Mouse (Mus musculus): ENCODE measurements around the gene Gbp5. TPM values are rescaled to one million over a fixed set of nuclear protein-coding genes. Genes with fewer than 3 reads are reported as not detected.

Gene Gbp5
- total and polyA plus RNA-seq, 3 experiments = 0.03 TPM; not detected in 2

GRCm38 (mm10) chr3:142529597-142529996 is 35.8 kb downstream of the Gbp5 start:
- Histone ChIP-seq H3K27ac (ENCODE audit: control insufficient read depth, low read depth, low read length) (no peak overlapping the region), H3K79me2 (ENCODE audit: control insufficient read depth, insufficient read depth, low read length, poor library complexity) (no peaks in the 10 kb centered on the region; the same call in 1 of the 2 replicates), H3K4me3 (ENCODE audit: control insufficient read depth in 1 of 2, insufficient read depth in 1 of 2, low read depth in 2 of 2, low read length in 2 of 2) (peak overlapping the region; percentile 90 to 91), H3K27me3 (ENCODE audit: control insufficient read depth in 1 of 2, insufficient read depth in 2 of 2, low read length in 2 of 2) (no peaks in the 10 kb centered on the region), H3K4me1 (ENCODE audit: control insufficient read depth in 1 of 2, insufficient read depth in 2 of 2, low read length in 2 of 2) (no peaks in the 10 kb centered on the region), H3K9ac (ENCODE audit: control insufficient read depth, low read depth, low read length, poor library complexity, severe bottlenecking) (peak overlapping the region; percentile 64), H3K36me3 (ENCODE audit: control insufficient read depth in 1 of 2, insufficient read depth in 2 of 2, low read length in 2 of 2) (peaks cover 0 to 3% of the 10 kb centered on the region in 2 experiments; a peak in 2 of 4 replicates), H3K9me3 (replicated peaks; ENCODE audit: insufficient read depth, low read length) (no peaks in the 10 kb centered on the region)
- no peak for TF ChIP-seq HCFC1 (IDR thresholded peaks at IDR 0.05; ENCODE audit: low read depth, low read length)
- TF ChIP-seq ZNF384 (IDR thresholded peaks at IDR 0.05; ENCODE audit: low read depth, low read length) = peak; percentile 83
- no peak for DNase-seq (ENCODE audit: low read depth, low spot score)

GRCm38 (mm10) chr3:142530087-142530953 is 36.5 kb downstream of the Gbp5 start, which contains the start of gene Gbp7:
TSS of gene Gbp7 (plus strand) at chr3:142530342.
- TF ChIP-seq ETS1 (IDR thresholded peaks at IDR 0.05; ENCODE audit: low read depth, low read length) (peak; percentile 86), KAT2A (conservative IDR thresholded peaks at IDR 0.05; ENCODE audit: low read depth, low read length) (no peak), ZMIZ1 (IDR thresholded peaks at IDR 0.05; ENCODE audit: low read depth, low read length) (no peak), SIN3A (IDR thresholded peaks at IDR 0.05; ENCODE audit: low read length) (peak; percentile 74)

GRCm38 (mm10) chr3:142531595-142531994 is 37.8 kb downstream of the Gbp5 start:
- DNase-seq (ENCODE audit: low read depth, low spot score) = peak; percentile 7
- Histone ChIP-seq H3K36me3 (ENCODE audit: control insufficient read depth in 1 of 2, insufficient read depth in 2 of 2, low read length in 2 of 2) (peaks cover 0 to 3% of the 10 kb centered on the region in 2 experiments; a peak in 2 of 4 replicates), H3K9me3 (replicated peaks; ENCODE audit: insufficient read depth, low read length) (no peaks in the 10 kb centered on the region), H3K4me3 (ENCODE audit: control insufficient read depth in 1 of 2, insufficient read depth in 1 of 2, low read depth in 2 of 2, low read length in 2 of 2) (no peak overlapping the region), H3K9ac (ENCODE audit: control insufficient read depth, low read depth, low read length, poor library complexity, severe bottlenecking) (no peak overlapping the region), H3K79me2 (ENCODE audit: control insufficient read depth, insufficient read depth, low read length, poor library complexity) (no peaks in the 10 kb centered on the region; the same call in 1 of the 2 replicates), H3K4me1 (ENCODE audit: control insufficient read depth in 1 of 2, insufficient read depth in 2 of 2, low read length in 2 of 2) (no peaks in the 10 kb centered on the region), H3K27me3 (ENCODE audit: control insufficient read depth in 1 of 2, insufficient read depth in 2 of 2, low read length in 2 of 2) (no peaks in the 10 kb centered on the region), H3K27ac (ENCODE audit: control insufficient read depth, low read depth, low read length) (no peak overlapping the region)
- TF ChIP-seq JUND (IDR thresholded peaks at IDR 0.05; ENCODE audit: low read depth, low read length) (no peak), POLR2AphosphoS2 (IDR thresholded peaks at IDR 0.05; ENCODE audit: low read length) (no peak), MAX (IDR thresholded peaks at IDR 0.05; ENCODE audit: low read length) (peak; percentile 41; the same call in 1 of the 2 replicates), ZNF384 (IDR thresholded peaks at IDR 0.05; ENCODE audit: low read depth, low read length) (no peak), MXI1 (IDR thresholded peaks at IDR 0.05; ENCODE audit: low read depth, low read length) (no peak), USF2 (IDR thresholded peaks at IDR 0.05; ENCODE audit: borderline replicate concordance in 1 of 2, insufficient read depth in 1 of 2, low read depth in 1 of 2, low read length in 2 of 2) (0 out of 4 replicates have a peak, but pooled peaks of 1 of the 2 experiments have one; percentile 5), MAZ (IDR thresholded peaks at IDR 0.05; ENCODE audit: low read depth, low read length) (no peak), ETS1 (IDR thresholded peaks at IDR 0.05; ENCODE audit: low read depth, low read length) (no peak), USF1 (IDR thresholded peaks at IDR 0.05; ENCODE audit: low read depth, low read length) (peak; percentile 74)

More at GRCm38 (mm10) chr3:142530087-142530953, 36.5 kb downstream of the Gbp5 start, which contains the start of gene Gbp7:
- Histone ChIP-seq H3K4me3 (ENCODE audit: control insufficient read depth in 1 of 2, insufficient read depth in 1 of 2, low read depth in 2 of 2, low read length in 2 of 2) (peak within 1 kb of the TSS; percentile 90 to 91), H3K9me3 (replicated peaks; ENCODE audit: insufficient read depth, low read length) (no peaks in the 10 kb centered on the region), H3K36me3 (ENCODE audit: control insufficient read depth in 1 of 2, insufficient read depth in 2 of 2, low read length in 2 of 2) (peaks cover 0 to 3% of the 10 kb centered on the region in 2 experiments; a peak in 2 of 4 replicates), H3K9ac (ENCODE audit: control insufficient read depth, low read depth, low read length, poor library complexity, severe bottlenecking) (peak within 1 kb of the TSS; percentile 64), H3K27ac (ENCODE audit: control insufficient read depth, low read depth, low read length) (0 out of 2 replicates have a peak within 1 kb of the TSS, but pooled peaks have one; percentile 25), H3K4me1 (ENCODE audit: control insufficient read depth in 1 of 2, insufficient read depth in 2 of 2, low read length in 2 of 2) (no peaks in the 10 kb centered on the region), H3K79me2 (ENCODE audit: control insufficient read depth, insufficient read depth, low read length, poor library complexity) (no peaks in the 10 kb centered on the region; the same call in 1 of the 2 replicates), H3K27me3 (ENCODE audit: control insufficient read depth in 1 of 2, insufficient read depth in 2 of 2, low read length in 2 of 2) (no peaks in the 10 kb centered on the region)
- DNase-seq (ENCODE audit: low read depth, low spot score) = peak; percentile 80
